Mouse (Mus musculus): ENCODE results near the gene Gm13199.

- peak; percentile 5 for TF ChIP-seq CTCF (IDR thresholded peaks at IDR 0.05; ENCODE audit: low read depth, low read length)
- no peak for TF ChIP-seq EP300 (IDR thresholded peaks at IDR 0.05; ENCODE audit: insufficient read depth, low read depth, low read length)
- TF ChIP-seq POLR2A (IDR thresholded peaks at IDR 0.05; ENCODE audit: insufficient read depth, low read length) = no peak
Observed at GRCm38 (mm10) chr2:5906625-5907024, 43.9 kb upstream of the Gm13199 start.
